19 mouse cellular contexts compared by ENCODE assay signal in the genomic region with DNA sequence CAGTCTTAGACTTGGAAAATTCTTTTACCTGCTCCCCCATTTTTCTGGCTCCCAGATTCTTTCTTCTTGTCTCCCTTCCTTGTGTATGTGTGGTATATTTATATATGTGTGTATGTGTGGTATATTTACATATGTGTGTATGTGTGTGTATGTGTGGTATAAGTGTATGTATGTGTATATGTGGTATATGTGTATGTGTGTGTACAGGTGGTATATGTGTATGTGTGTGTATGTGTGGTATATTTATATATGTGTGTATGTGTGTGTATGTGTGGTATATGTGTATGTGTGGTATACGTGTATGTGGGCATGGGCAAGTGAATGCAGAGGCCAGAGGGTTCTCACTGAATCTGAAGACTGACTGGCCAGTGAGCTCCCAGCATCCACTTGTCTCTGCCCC.
"Had no signal": no experiment of that assay in that cellular context is flagged by ENCODE, and none has a peak within 500 bp of the region (broad histone marks: within the 10 kb centered on the region; RNA-seq: fewer than 3 reads in every experiment).

No protein-coding gene starts in this region.

- DNase-seq: kidney, adult 11 months; kidney, adult 8-10 months; kidney, postnatal 10 days; kidney, postnatal 36 days; layer of hippocampus, postnatal 36 days; liver, embryonic 13.5 days; lung, adult 2 months; lung, postnatal 14 days; lung, postnatal 4 days; retina, postnatal 1 day; right cerebral cortex, postnatal 25 days; spleen, adult 18-20 months; thymus, postnatal 25 days had no signal

- H3K9me3 ChIP-seq: kidney, embryonic 15.5 days; limb, embryonic 13.5 days; liver, embryonic 13.5 days; midbrain, embryonic 12.5 days; neural tube, embryonic 13.5 days; stomach, embryonic 15.5 days had no signal

- H3K4me2 ChIP-seq: kidney, embryonic 15.5 days; limb, embryonic 13.5 days; liver, embryonic 13.5 days; midbrain, embryonic 12.5 days; neural tube, embryonic 13.5 days; stomach, embryonic 15.5 days had no signal

- H3K4me3 ChIP-seq: kidney, embryonic 15.5 days; left cerebral cortex, adult 2 months; limb, embryonic 13.5 days; liver, embryonic 13.5 days; midbrain, embryonic 12.5 days; neural tube, embryonic 13.5 days; stomach, embryonic 15.5 days had no signal

- H3K9ac ChIP-seq: kidney, embryonic 15.5 days; limb, embryonic 13.5 days; liver, embryonic 13.5 days; midbrain, embryonic 12.5 days; neural tube, embryonic 13.5 days; stomach, embryonic 15.5 days had no signal

- H3K27ac ChIP-seq: kidney, embryonic 15.5 days; left cerebral cortex, adult 2 months; limb, embryonic 13.5 days; liver, embryonic 13.5 days; midbrain, embryonic 12.5 days; neural tube, embryonic 13.5 days; stomach, embryonic 15.5 days had no signal

- H3K27me3 ChIP-seq: kidney, embryonic 15.5 days; limb, embryonic 13.5 days; liver, embryonic 13.5 days; stomach, embryonic 15.5 days had no signal

- H3K36me3 ChIP-seq: kidney, embryonic 15.5 days; limb, embryonic 13.5 days; midbrain, embryonic 12.5 days; neural tube, embryonic 13.5 days; stomach, embryonic 15.5 days had no signal
